Mouse (Mus musculus): ENCODE data around the gene Trp73.
A peak's percentile ranks its signal among the peaks of the same experiment; 100 is the strongest.

Trp73 gene

GRCm38 (mm10) chr4:154103912-154104311, 36.1 kb downstream of the Trp73 start:
- DNase-seq (ENCODE audit: low read depth, low spot score): no peak

GRCm38 (mm10) chr4:154103386-154103785, 36.6 kb downstream of the Trp73 start:
- no peak for DNase-seq (ENCODE audit: low read depth, low spot score)

GRCm38 (mm10) chr4:154099361-154099760, 40.6 kb downstream of the Trp73 start:
- DNase-seq (ENCODE audit: low read depth, low spot score): no peak

GRCm38 (mm10) chr4:154096111-154096510, 43.9 kb downstream of the Trp73 start:
- no peak for DNase-seq (ENCODE audit: low read depth, low spot score)

GRCm38 (mm10) chr4:154093210-154093609, 46.8 kb downstream of the Trp73 start:
- DNase-seq (ENCODE audit: low read depth, low spot score): peak; percentile 25

GRCm38 (mm10) chr4:154091356-154091755, 48.7 kb downstream of the Trp73 start:
- DNase-seq (ENCODE audit: low read depth, low spot score): no peak

GRCm38 (mm10) chr4:154089205-154089604, 50.8 kb downstream of the Trp73 start:
- DNase-seq (ENCODE audit: low read depth, low spot score): no peak

GRCm38 (mm10) chr4:154086436-154086835, 53.6 kb downstream of the Trp73 start:
- no peak for DNase-seq (ENCODE audit: low read depth, low spot score)

- no peak for DNase-seq (ENCODE audit: low read depth, low spot score)
Measured at GRCm38 (mm10) chr4:154085856-154086255, 54.2 kb downstream of the Trp73 start.

GRCm38 (mm10) chr4:154081974-154082373, 58.0 kb downstream of the Trp73 start:
- DNase-seq (ENCODE audit: low read depth, low spot score): no peak

- DNase-seq (ENCODE audit: low read depth, low spot score): no peak
Measured at GRCm38 (mm10) chr4:154081021-154081420, 59.0 kb downstream of the Trp73 start.

- no peak for DNase-seq (ENCODE audit: low read depth, low spot score)
Measured at GRCm38 (mm10) chr4:154080211-154080610, 59.8 kb downstream of the Trp73 start.

- no peak for DNase-seq (ENCODE audit: low read depth, low spot score)
Measured at GRCm38 (mm10) chr4:154071941-154072340, 68.1 kb downstream of the Trp73 start.

GRCm38 (mm10) chr4:154071521-154071920, 68.5 kb downstream of the Trp73 start:
- DNase-seq (ENCODE audit: low read depth, low spot score): no peak

GRCm38 (mm10) chr4:154070896-154071295, 69.1 kb downstream of the Trp73 start:
- no peak for DNase-seq (ENCODE audit: low read depth, low spot score)

- DNase-seq (ENCODE audit: low read depth, low spot score): peak; percentile 21
Measured at GRCm38 (mm10) chr4:154064827-154065773, 74.9 kb downstream of the Trp73 start.

GRCm38 (mm10) chr4:154057696-154058095, 82.3 kb downstream of the Trp73 start:
- no peak for DNase-seq (ENCODE audit: low read depth, low spot score)

GRCm38 (mm10) chr4:154056661-154057060, 83.3 kb downstream of the Trp73 start:
- DNase-seq (ENCODE audit: low read depth, low spot score): no peak

GRCm38 (mm10) chr4:154056046-154056445, 84.0 kb downstream of the Trp73 start:
- DNase-seq (ENCODE audit: low read depth, low spot score): no peak

GRCm38 (mm10) chr4:154055482-154055881, 84.5 kb downstream of the Trp73 start:
- no peak for DNase-seq (ENCODE audit: low read depth, low spot score)

- no peak for DNase-seq (ENCODE audit: low read depth, low spot score)
Measured at GRCm38 (mm10) chr4:154053065-154053464, 86.9 kb downstream of the Trp73 start.

- DNase-seq (ENCODE audit: low read depth, low spot score): no peak
Measured at GRCm38 (mm10) chr4:154051401-154051800, 88.6 kb downstream of the Trp73 start.

- no peak for DNase-seq (ENCODE audit: low read depth, low spot score)
Measured at GRCm38 (mm10) chr4:154045837-154046236, 94.2 kb downstream of the Trp73 start.

Data from c-Kit-negative CD71-positive TER-119-positive erythroid progenitor cells, embryonic 14.5 days (primary cell).